Mouse (Mus musculus): ENCODE data around the gene Nuak1. TPM values are rescaled to one million over a fixed set of nuclear protein-coding genes. Genes with fewer than 3 reads are reported as not detected.

Nuak1 gene
- polyA plus RNA-seq, 1 experiment, result 4.0 TPM

- WGBS, result 21% methylated on average over 7 of the region's 7 CpGs
- Histone ChIP-seq H3K4me3 (replicated peaks; ENCODE audit: control insufficient read depth, low read depth, low read length) (peak overlapping the region; percentile 74), H3K27ac (ENCODE audit: control insufficient read depth, insufficient read depth, low read depth, low read length, poor library complexity) (peak overlapping the region; percentile 86), H3K4me1 (ENCODE audit: control insufficient read depth, insufficient read depth, low read length) (no peaks in the 10 kb centered on the region; the same call in 1 of the 2 replicates)
- TF ChIP-seq CTCF (IDR thresholded peaks at IDR 0.05; ENCODE audit: control insufficient read depth, insufficient read depth, low read length) (no peak), POLR2A (IDR thresholded peaks at IDR 0.05; ENCODE audit: borderline replicate concordance, control insufficient read depth, low read depth, low read length) (no peak)
Observed at GRCm38 (mm10) chr10:84441434-84441785, 1.0 kb upstream of the Nuak1 start.

GRCm38 (mm10) chr10:84440181-84440540, 236 bp downstream of the Nuak1 start:
- under 1% methylated on average over 32 of the region's 32 CpGs for WGBS
- Histone ChIP-seq H3K27ac (ENCODE audit: control insufficient read depth, insufficient read depth, low read depth, low read length, poor library complexity) (peak overlapping the region; percentile 70), H3K4me3 (replicated peaks; ENCODE audit: control insufficient read depth, low read depth, low read length) (peak overlapping the region; percentile 74), H3K4me1 (ENCODE audit: control insufficient read depth, insufficient read depth, low read length) (no peaks in the 10 kb centered on the region; the same call in 1 of the 2 replicates)
- TF ChIP-seq CTCF (IDR thresholded peaks at IDR 0.05; ENCODE audit: control insufficient read depth, insufficient read depth, low read length) (no peak), POLR2A (IDR thresholded peaks at IDR 0.05; ENCODE audit: borderline replicate concordance, control insufficient read depth, low read depth, low read length) (no peak)

GRCm38 (mm10) chr10:84439228-84439596, 1.2 kb downstream of the Nuak1 start:
- TF ChIP-seq CTCF (IDR thresholded peaks at IDR 0.05; ENCODE audit: control insufficient read depth, insufficient read depth, low read length) (no peak), POLR2A (IDR thresholded peaks at IDR 0.05; ENCODE audit: borderline replicate concordance, control insufficient read depth, low read depth, low read length) (no peak)
- 45% methylated on average over 7 of the region's 7 CpGs for WGBS
- no peaks in the 10 kb centered on the region; the same call in 1 of the 2 replicates for H3K4me1 ChIP-seq (ENCODE audit: control insufficient read depth, insufficient read depth, low read length)
- H3K27ac ChIP-seq (ENCODE audit: control insufficient read depth, insufficient read depth, low read depth, low read length, poor library complexity), result no peak overlapping the region
- peak overlapping the region; percentile 8 for H3K4me3 ChIP-seq (replicated peaks; ENCODE audit: control insufficient read depth, low read depth, low read length)

- 57% methylated on average over 19 of the region's 19 CpGs for WGBS
- TF ChIP-seq POLR2A (IDR thresholded peaks at IDR 0.05; ENCODE audit: borderline replicate concordance, control insufficient read depth, low read depth, low read length) (no peak), CTCF (IDR thresholded peaks at IDR 0.05; ENCODE audit: control insufficient read depth, insufficient read depth, low read length) (no peak)
- Histone ChIP-seq H3K27ac (ENCODE audit: control insufficient read depth, insufficient read depth, low read depth, low read length, poor library complexity) (no peak overlapping the region), H3K4me3 (replicated peaks; ENCODE audit: control insufficient read depth, low read depth, low read length) (peak overlapping the region; percentile 21), H3K4me1 (ENCODE audit: control insufficient read depth, insufficient read depth, low read length) (no peaks in the 10 kb centered on the region; the same call in 1 of the 2 replicates)
Observed at GRCm38 (mm10) chr10:84438466-84439227, 1.8 kb downstream of the Nuak1 start.

GRCm38 (mm10) chr10:84438049-84438422, 2.4 kb downstream of the Nuak1 start:
- WGBS, result under 1% methylated on average over 7 of the region's 7 CpGs

GRCm38 (mm10) chr10:84437166-84438048, 3.0 kb downstream of the Nuak1 start:
- WGBS, result 58% methylated on average over 14 of the region's 14 CpGs
- Histone ChIP-seq H3K4me1 (ENCODE audit: control insufficient read depth, insufficient read depth, low read length) (no peaks in the 10 kb centered on the region; the same call in 1 of the 2 replicates), H3K27ac (ENCODE audit: control insufficient read depth, insufficient read depth, low read depth, low read length, poor library complexity) (no peak overlapping the region), H3K4me3 (replicated peaks; ENCODE audit: control insufficient read depth, low read depth, low read length) (no peak overlapping the region)
- TF ChIP-seq POLR2A (IDR thresholded peaks at IDR 0.05; ENCODE audit: borderline replicate concordance, control insufficient read depth, low read depth, low read length) (no peak), CTCF (IDR thresholded peaks at IDR 0.05; ENCODE audit: control insufficient read depth, insufficient read depth, low read length) (no peak)

More at GRCm38 (mm10) chr10:84438049-84438422, 2.4 kb downstream of the Nuak1 start:
- no peaks in the 10 kb centered on the region; the same call in 1 of the 2 replicates for H3K4me1 ChIP-seq (ENCODE audit: control insufficient read depth, insufficient read depth, low read length)
- no peak overlapping the region for H3K27ac ChIP-seq (ENCODE audit: control insufficient read depth, insufficient read depth, low read depth, low read length, poor library complexity)
- TF ChIP-seq POLR2A (IDR thresholded peaks at IDR 0.05; ENCODE audit: borderline replicate concordance, control insufficient read depth, low read depth, low read length), result no peak
- peak; percentile 90 for TF ChIP-seq CTCF (IDR thresholded peaks at IDR 0.05; ENCODE audit: control insufficient read depth, insufficient read depth, low read length)
- no peak overlapping the region for H3K4me3 ChIP-seq (replicated peaks; ENCODE audit: control insufficient read depth, low read depth, low read length)

GRCm38 (mm10) chr10:84435930-84436329, 4.5 kb downstream of the Nuak1 start:
- no peak for TF ChIP-seq POLR2A (IDR thresholded peaks at IDR 0.05; ENCODE audit: borderline replicate concordance, control insufficient read depth, low read depth, low read length)
- TF ChIP-seq CTCF (IDR thresholded peaks at IDR 0.05; ENCODE audit: control insufficient read depth, insufficient read depth, low read length), result no peak

GRCm38 (mm10) chr10:84433193-84433801, 7.1 kb downstream of the Nuak1 start:
- 86% methylated on average over 21 of the region's 21 CpGs for WGBS
- TF ChIP-seq POLR2A (IDR thresholded peaks at IDR 0.05; ENCODE audit: borderline replicate concordance, control insufficient read depth, low read depth, low read length), result no peak
- TF ChIP-seq CTCF (IDR thresholded peaks at IDR 0.05; ENCODE audit: control insufficient read depth, insufficient read depth, low read length), result no peak
- Histone ChIP-seq H3K27ac (ENCODE audit: control insufficient read depth, insufficient read depth, low read depth, low read length, poor library complexity) (no peak overlapping the region), H3K4me3 (replicated peaks; ENCODE audit: control insufficient read depth, low read depth, low read length) (no peak overlapping the region), H3K4me1 (ENCODE audit: control insufficient read depth, insufficient read depth, low read length) (no peaks in the 10 kb centered on the region; the same call in none of the 2 replicates)

More at GRCm38 (mm10) chr10:84435930-84436329, 4.5 kb downstream of the Nuak1 start:
- Histone ChIP-seq H3K27ac (ENCODE audit: control insufficient read depth, insufficient read depth, low read depth, low read length, poor library complexity) (no peak overlapping the region), H3K4me1 (ENCODE audit: control insufficient read depth, insufficient read depth, low read length) (no peaks in the 10 kb centered on the region; the same call in none of the 2 replicates), H3K4me3 (replicated peaks; ENCODE audit: control insufficient read depth, low read depth, low read length) (no peak overlapping the region)
- 59% methylated on average over 11 of the region's 11 CpGs for WGBS
